Mouse (Mus musculus) liver, adult 2 months (tissue): Measurements from ENCODE around the gene Smoc1.

Source experiments
- CTCF ChIP-seq: fragments of 200-500 bp; IDR thresholded peaks from 2 replicates; pipeline ENCODE4 v1.5.1; 2011; ENCODE audit warnings: low read depth, low read length, control low read depth
- POLR2A ChIP-seq: fragments of 200-500 bp; IDR thresholded peaks from 2 replicates; pipeline ENCODE4 v1.6.1; 2011; ENCODE audit warnings: low read length, control low read depth; ENCODE audit not compliant: insufficient read depth; ENCODE audit errors: extremely low read depth

- TF ChIP-seq CTCF (no peak), POLR2A (no peak)
These were observed 28.5 kb downstream of the Smoc1 start for GRCm38 (mm10) chr12:81055000-81055705.
